ENCODE assay signal across 19 mouse cellular contexts in genomic region chr13:116575958-116576335, GRCm38 (mm10).
A peak's percentile ranks its signal among the peaks of the same experiment; 100 is the strongest.
DNase-seq lines count a peak whose midpoint lies in the region; ATAC-seq lines count a peak whose summit lies in the region.
"Had no signal": no experiment of that assay in that cellular context is flagged by ENCODE, and none has a peak within 500 bp of the region (broad histone marks: within the 10 kb centered on the region; RNA-seq: fewer than 3 reads in every experiment).

No protein-coding gene starts in this region.

- no peak overlapping the region for H3K4me2 ChIP-seq in embryonic facial prominence, embryonic 11.5 days (ENCODE audit: low read depth, low read length)
- H3K4me2 ChIP-seq in forebrain, embryonic 14.5 days (ENCODE audit: low read length), result no peak overlapping the region
- H3K4me2 ChIP-seq in midbrain, embryonic 12.5 days (replicated peaks), result no peak overlapping the region
- H3K4me2 ChIP-seq in midbrain, embryonic 14.5 days (ENCODE audit: low read length), result 0 out of 2 replicates have a peak overlapping the region, but pooled peaks have one; percentile 15
- H3K4me2 ChIP-seq: embryonic facial prominence, embryonic 12.5 days had no signal

- 0 out of 2 replicates have a peak, but pooled peaks have one; percentile 6 for ATAC-seq in embryonic facial prominence, embryonic 11.5 days (replicated peaks; ENCODE audit: insufficient number of reproducible peaks, low FRiP score, low TSS enrichment, low read depth)
- ATAC-seq in forebrain, embryonic 14.5 days, result peak; percentile 47
- ATAC-seq in midbrain, embryonic 12.5 days (ENCODE audit: low FRiP score, low read depth), result peak; percentile 59
- ATAC-seq in midbrain, embryonic 14.5 days (ENCODE audit: low FRiP score, low TSS enrichment), result no peak
- ATAC-seq: CD4-positive, CD25-positive, alpha-beta regulatory T cell, adult 4 months; inflammation-experienced regulatory T-cells, adult 6 months had no signal

- H3K9me3 ChIP-seq in embryonic facial prominence, embryonic 11.5 days (replicated peaks; ENCODE audit: control insufficient read depth, low read length), result no peaks in the 10 kb centered on the region
- peaks cover 6% of the 10 kb centered on the region; the same call in 1 of the 2 replicates for H3K9me3 ChIP-seq in embryonic facial prominence, embryonic 10.5 days
- H3K9me3 ChIP-seq in forebrain, embryonic 14.5 days (replicated peaks; ENCODE audit: control insufficient read depth, low read length), result no peaks in the 10 kb centered on the region
- H3K9me3 ChIP-seq in forebrain, embryonic 10.5 days, result peaks cover 11% of the 10 kb centered on the region
- H3K9me3 ChIP-seq in midbrain, embryonic 12.5 days, result peaks cover 11% of the 10 kb centered on the region; the same call in 1 of the 2 replicates
- H3K9me3 ChIP-seq in midbrain, embryonic 10.5 days (replicated peaks), result peaks cover 13% of the 10 kb centered on the region
- H3K9me3 ChIP-seq in midbrain, embryonic 14.5 days (ENCODE audit: control insufficient read depth, low read length), result peaks cover 11% of the 10 kb centered on the region

- no peaks in the 10 kb centered on the region for H3K36me3 ChIP-seq in embryonic facial prominence, embryonic 11.5 days (replicated peaks; ENCODE audit: control insufficient read depth, insufficient read depth, low read depth, low read length)
- no peaks in the 10 kb centered on the region for H3K36me3 ChIP-seq in embryonic facial prominence, embryonic 10.5 days (replicated peaks)
- H3K36me3 ChIP-seq in forebrain, embryonic 14.5 days (ENCODE audit: control insufficient read depth, insufficient read depth, low read length), result no peaks in the 10 kb centered on the region
- H3K36me3 ChIP-seq in forebrain, embryonic 10.5 days (replicated peaks), result no peaks in the 10 kb centered on the region
- H3K36me3 ChIP-seq in midbrain, embryonic 12.5 days, result no peaks in the 10 kb centered on the region
- H3K36me3 ChIP-seq in midbrain, embryonic 10.5 days, result no peaks in the 10 kb centered on the region
- H3K36me3 ChIP-seq in midbrain, embryonic 14.5 days (ENCODE audit: control insufficient read depth, insufficient read depth, low read length), result no peaks in the 10 kb centered on the region
- H3K36me3 ChIP-seq: embryonic facial prominence, embryonic 12.5 days; G1E had no signal

- H3K27me3 ChIP-seq in embryonic facial prominence, embryonic 11.5 days (ENCODE audit: control insufficient read depth, insufficient read depth, low read length), result no peaks in the 10 kb centered on the region
- H3K27me3 ChIP-seq in embryonic facial prominence, embryonic 10.5 days (replicated peaks; ENCODE audit: low read depth, poor library complexity, severe bottlenecking), result no peaks in the 10 kb centered on the region; the same call in 1 of the 2 replicates
- H3K27me3 ChIP-seq in forebrain, embryonic 14.5 days (replicated peaks; ENCODE audit: control insufficient read depth, insufficient read depth, low read length), result no peaks in the 10 kb centered on the region
- peaks cover 54% of the 10 kb centered on the region for H3K27me3 ChIP-seq in forebrain, embryonic 10.5 days (ENCODE audit: poor library complexity, severe bottlenecking)
- H3K27me3 ChIP-seq in midbrain, embryonic 12.5 days, result peaks cover 38% of the 10 kb centered on the region
- H3K27me3 ChIP-seq in midbrain, embryonic 10.5 days (ENCODE audit: low read depth, poor library complexity, severe bottlenecking), result peaks cover 56% of the 10 kb centered on the region
- peaks cover 41% of the 10 kb centered on the region for H3K27me3 ChIP-seq in midbrain, embryonic 14.5 days (ENCODE audit: control insufficient read depth, insufficient read depth, low read length)
- H3K27me3 ChIP-seq: embryonic facial prominence, embryonic 12.5 days had no signal

- no peaks in the 10 kb centered on the region for H3K4me1 ChIP-seq in embryonic facial prominence, embryonic 11.5 days (ENCODE audit: control insufficient read depth, insufficient read depth, low read length)
- peaks cover 5% of the 10 kb centered on the region; the same call in 1 of the 2 replicates for H3K4me1 ChIP-seq in embryonic facial prominence, embryonic 10.5 days
- no peaks in the 10 kb centered on the region for H3K4me1 ChIP-seq in forebrain, embryonic 14.5 days (ENCODE audit: control insufficient read depth, insufficient read depth, low read length)
- peaks cover 10% of the 10 kb centered on the region for H3K4me1 ChIP-seq in forebrain, embryonic 10.5 days
- H3K4me1 ChIP-seq in midbrain, embryonic 12.5 days, result peaks cover 8% of the 10 kb centered on the region; the same call in 1 of the 2 replicates
- H3K4me1 ChIP-seq in midbrain, embryonic 10.5 days, result peaks cover 4% of the 10 kb centered on the region; the same call in 1 of the 2 replicates
- no peaks in the 10 kb centered on the region for H3K4me1 ChIP-seq in midbrain, embryonic 14.5 days (ENCODE audit: control insufficient read depth, insufficient read depth, low read length)
- H3K4me1 ChIP-seq: embryonic facial prominence, embryonic 12.5 days had no signal

- no peak overlapping the region for H3K27ac ChIP-seq in embryonic facial prominence, embryonic 11.5 days (replicated peaks; ENCODE audit: low read depth, low read length)
- H3K27ac ChIP-seq in embryonic facial prominence, embryonic 10.5 days (replicated peaks), result no peak overlapping the region
- no peak overlapping the region; the same call in 1 of the 2 replicates for H3K27ac ChIP-seq in forebrain, embryonic 14.5 days (ENCODE audit: low read depth, low read length)
- H3K27ac ChIP-seq in forebrain, embryonic 10.5 days, result no peak overlapping the region
- no peak overlapping the region for H3K27ac ChIP-seq in midbrain, embryonic 12.5 days (replicated peaks)
- H3K27ac ChIP-seq in midbrain, embryonic 10.5 days (replicated peaks), result no peak overlapping the region
- no peak overlapping the region for H3K27ac ChIP-seq in midbrain, embryonic 14.5 days (replicated peaks; ENCODE audit: low read depth, low read length)
- H3K27ac ChIP-seq: embryonic facial prominence, embryonic 12.5 days had no signal

- no peak overlapping the region for H3K9ac ChIP-seq in embryonic facial prominence, embryonic 11.5 days (replicated peaks; ENCODE audit: low read length)
- no peak overlapping the region for H3K9ac ChIP-seq in forebrain, embryonic 14.5 days (ENCODE audit: low read length)
- H3K9ac ChIP-seq in midbrain, embryonic 12.5 days (replicated peaks), result no peak overlapping the region
- no peak overlapping the region for H3K9ac ChIP-seq in midbrain, embryonic 14.5 days (replicated peaks; ENCODE audit: low read length)
- H3K9ac ChIP-seq: embryonic facial prominence, embryonic 12.5 days had no signal

- DNase-seq in embryonic facial prominence, embryonic 11.5 days (ENCODE audit: low spot score), result no peak
- DNase-seq in embryonic facial prominence, embryonic 10.5 days (ENCODE audit: low spot score), result no peak
- DNase-seq in forebrain, embryonic 14.5 days (ENCODE audit: low spot score), result no peak
- no peak for DNase-seq in forebrain, embryonic 10.5 days (ENCODE audit: extremely low spot score, low spot score)
- no peak for DNase-seq in midbrain, embryonic 10.5 days (ENCODE audit: low spot score)
- DNase-seq in midbrain, embryonic 14.5 days, result no peak
- DNase-seq: adrenal gland, adult 8-10 months; adrenal gland, postnatal 36 days; B cell, adult 2 months; cerebellum, adult 2 months; gastrocnemius, postnatal 36 days; heart, adult 11 months; heart, postnatal 10 days; heart, postnatal 4 days had no signal

- H3K4me3 ChIP-seq in embryonic facial prominence, embryonic 11.5 days (ENCODE audit: low read depth, low read length), result no peak overlapping the region
- H3K4me3 ChIP-seq in embryonic facial prominence, embryonic 10.5 days, result no peak overlapping the region
- H3K4me3 ChIP-seq in forebrain, embryonic 14.5 days (ENCODE audit: low read depth, low read length), result no peak overlapping the region
- H3K4me3 ChIP-seq in forebrain, embryonic 10.5 days, result no peak overlapping the region
- no peak overlapping the region for H3K4me3 ChIP-seq in midbrain, embryonic 12.5 days
- no peak overlapping the region for H3K4me3 ChIP-seq in midbrain, embryonic 10.5 days
- H3K4me3 ChIP-seq in midbrain, embryonic 14.5 days (replicated peaks; ENCODE audit: low read depth, low read length), result no peak overlapping the region
- H3K4me3 ChIP-seq: embryonic facial prominence, embryonic 12.5 days had no signal
